Mouse (Mus musculus): ENCODE measurements around the gene Rnase13. TPM values are rescaled to one million over a fixed set of nuclear protein-coding genes. Genes with fewer than 3 reads are reported as not detected.

Rnase13 gene
- not detected in 2 replicates for polyA plus RNA-seq (2015; fragmentation: Nextera tagmentation; extraction: Ambion mirVana)

GRCm38 (mm10) chr14:51922571-51922865, at the start of gene Rnase13:
Gene Rnase13 (minus strand): TSS chr14:51922773.

GRCm38 (mm10) chr14:51918125-51918524, 4.4 kb downstream of the Rnase13 start, which contains the start of gene Tppp2:
Gene Tppp2 (plus strand): TSS chr14:51918425.

GRCm38 (mm10) chr14:51913960-51914762, 8.4 kb downstream of the Rnase13 start, which contains the start of gene Ndrg2:
Gene Ndrg2 (minus strand): TSS chr14:51914158.

GRCm38 (mm10) chr14:51892191-51892939, 30.2 kb downstream of the Rnase13 start, which contains the start of gene Slc39a2:
Gene Slc39a2 (plus strand): TSS chr14:51892889.

DNA sequence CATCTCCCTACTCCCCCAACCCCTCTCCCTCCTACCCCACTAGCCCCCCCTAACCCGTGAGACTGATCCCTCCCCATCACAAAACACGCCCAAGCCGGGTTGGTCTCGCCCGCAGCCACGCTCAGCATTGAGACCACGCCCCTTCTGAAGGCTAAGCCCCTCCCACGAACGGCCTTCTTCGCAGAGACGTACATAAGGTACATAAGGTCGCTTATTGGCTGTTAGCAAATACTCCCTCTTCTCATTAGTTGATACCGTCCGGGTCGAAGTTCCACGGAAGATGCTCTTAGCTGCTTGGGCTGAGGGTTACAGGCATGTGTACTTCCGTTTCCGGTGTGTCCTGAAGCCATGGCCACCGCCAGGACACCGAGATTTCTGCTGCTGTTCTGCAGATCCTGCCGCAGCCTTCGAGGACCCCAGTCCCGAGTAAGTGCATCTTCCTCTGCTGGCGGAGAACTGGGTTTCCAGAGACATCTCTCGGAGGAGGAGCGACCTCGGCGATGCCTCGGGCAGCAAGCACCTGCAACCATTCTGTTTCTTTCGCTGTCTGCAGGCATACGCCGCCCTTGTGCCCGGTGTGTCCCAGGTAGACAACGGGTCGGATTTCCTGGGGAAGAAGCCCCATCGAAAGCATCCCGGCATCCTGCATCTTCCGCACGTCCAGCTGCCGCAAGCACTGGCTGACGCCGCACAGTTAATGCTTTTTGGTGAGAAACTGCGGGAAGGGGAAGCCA, 37.8 kb downstream of the Rnase13 start, which contains the start of gene Mettl17:
Gene Mettl17, plus strand, starts transcription at position 245 of the 734 bp plus-strand sequence.

Other genes with a start within 250 kb of the Rnase13 start
- gene Gm17079, start 227.3 kb downstream of the Rnase13 start, polyA plus RNA-seq (2015; fragmentation: Nextera tagmentation; extraction: Ambion mirVana), result not detected in 2 replicates
- not detected in 2 replicates for gene Gm5800, start 205.6 kb downstream of the Rnase13 start, polyA plus RNA-seq (2015; fragmentation: Nextera tagmentation; extraction: Ambion mirVana)
- gene Ang4, start 149.2 kb downstream of the Rnase13 start, polyA plus RNA-seq (2015; fragmentation: Nextera tagmentation; extraction: Ambion mirVana), result not detected in 2 replicates
- gene AY358078, start 122.7 kb downstream of the Rnase13 start, polyA plus RNA-seq (2015; fragmentation: Nextera tagmentation; extraction: Ambion mirVana), result not detected in 2 replicates
- gene Ear6, start 69.1 kb downstream of the Rnase13 start, polyA plus RNA-seq (2015; fragmentation: Nextera tagmentation; extraction: Ambion mirVana), result not detected in 2 replicates
- 60.3 and 70.4 TPM in 2 replicates for gene Mettl17, start 37.9 kb downstream of the Rnase13 start, polyA plus RNA-seq (2015; fragmentation: Nextera tagmentation; extraction: Ambion mirVana)
- 0.72 and 1.4 TPM in 2 replicates for gene Slc39a2, start 29.9 kb downstream of the Rnase13 start, polyA plus RNA-seq (2015; fragmentation: Nextera tagmentation; extraction: Ambion mirVana)
- 674 and 708 TPM in 2 replicates for gene Ndrg2, start 8.6 kb downstream of the Rnase13 start, polyA plus RNA-seq (2015; fragmentation: Nextera tagmentation; extraction: Ambion mirVana)
- not detected in 2 replicates for gene Tppp2, start 4.3 kb downstream of the Rnase13 start, polyA plus RNA-seq (2015; fragmentation: Nextera tagmentation; extraction: Ambion mirVana)
- gene Arhgef40, start 61.9 kb upstream of the Rnase13 start, polyA plus RNA-seq (2015; fragmentation: Nextera tagmentation; extraction: Ambion mirVana), result 65.4 and 73.4 TPM in 2 replicates
- gene Tmem253, start 92.9 kb upstream of the Rnase13 start, polyA plus RNA-seq (2015; fragmentation: Nextera tagmentation; extraction: Ambion mirVana), result 0.19 and 0.55 TPM in 2 replicates
- 22.6 and 23.4 TPM in 2 replicates for gene Zfp219, start 98.0 kb upstream of the Rnase13 start, polyA plus RNA-seq (2015; fragmentation: Nextera tagmentation; extraction: Ambion mirVana)
- gene Olfr221, start 119.7 kb upstream of the Rnase13 start, polyA plus RNA-seq (2015; fragmentation: Nextera tagmentation; extraction: Ambion mirVana), result not detected in 2 replicates
- 215 and 230 TPM in 2 replicates for gene Hnrnpc, start 181.3 kb upstream of the Rnase13 start, polyA plus RNA-seq (2015; fragmentation: Nextera tagmentation; extraction: Ambion mirVana)
- gene Rpgrip1, start 187.9 kb upstream of the Rnase13 start, polyA plus RNA-seq (2015; fragmentation: Nextera tagmentation; extraction: Ambion mirVana), result 36.4 and 40.0 TPM in 2 replicates